Mouse (Mus musculus): ENCODE data around the gene Sorbs1. TPM values are rescaled to one million over a fixed set of nuclear protein-coding genes. Genes with fewer than 3 reads are reported as not detected.

The Sorbs1 gene
- total RNA-seq, 2 experiments from 2014 or later = 642 to 766 TPM

- no peak for DNase-seq
Observed at GRCm38 (mm10) chr19:40407186-40407585, 106.4 kb downstream of the Sorbs1 start.

- no peak for DNase-seq
Observed at GRCm38 (mm10) chr19:40406661-40407060, 106.9 kb downstream of the Sorbs1 start.

GRCm38 (mm10) chr19:40405808-40406207 is 107.8 kb downstream of the Sorbs1 start:
- peak; percentile 69 to 71 for DNase-seq

DNA sequence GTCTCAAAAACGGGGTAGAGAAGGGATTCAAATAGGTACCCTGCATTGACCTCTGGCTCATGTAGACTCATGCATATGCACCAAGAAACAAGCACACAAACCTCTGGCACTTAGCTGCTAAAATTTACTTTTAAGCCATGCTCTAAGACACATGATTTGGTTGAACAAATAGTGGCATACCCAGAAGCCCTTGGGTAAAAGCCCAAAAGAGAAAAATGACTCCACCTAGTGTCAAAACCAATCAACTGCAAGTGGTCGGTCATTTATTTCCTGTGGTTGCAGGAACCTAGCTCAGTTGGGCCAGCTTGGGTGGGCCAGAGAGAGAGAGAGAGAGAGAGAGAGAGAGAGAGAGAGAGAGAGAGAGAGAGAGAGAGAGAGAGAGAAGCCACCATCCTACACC is 109.0 kb downstream of the Sorbs1 start:
- no peak for DNase-seq

GRCm38 (mm10) chr19:40403999-40404398 is 109.6 kb downstream of the Sorbs1 start:
- no peak for DNase-seq

GRCm38 (mm10) chr19:40402155-40402963 is 111.2 kb downstream of the Sorbs1 start:
- DNase-seq = peak; percentile 59 to 60

DNA sequence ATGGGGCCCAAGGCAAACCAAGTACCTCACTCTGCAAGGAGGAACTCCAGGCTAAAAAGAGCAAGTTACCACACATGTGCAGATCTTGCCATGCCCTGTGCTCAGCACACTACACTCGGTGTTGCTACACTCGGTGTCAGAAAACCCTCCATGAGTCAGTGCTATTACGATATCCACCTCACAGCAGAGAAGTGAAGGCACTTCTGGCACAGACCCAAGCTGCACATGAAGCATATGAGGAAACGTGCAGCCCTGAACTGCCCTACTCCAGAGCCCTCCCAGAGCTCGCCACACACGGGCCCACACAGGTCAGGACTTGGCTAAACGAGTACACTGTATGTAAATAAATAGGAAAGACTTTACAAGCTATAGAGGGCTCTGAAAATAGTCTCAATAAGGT is 112.4 kb downstream of the Sorbs1 start:
- no peak for DNase-seq

DNA sequence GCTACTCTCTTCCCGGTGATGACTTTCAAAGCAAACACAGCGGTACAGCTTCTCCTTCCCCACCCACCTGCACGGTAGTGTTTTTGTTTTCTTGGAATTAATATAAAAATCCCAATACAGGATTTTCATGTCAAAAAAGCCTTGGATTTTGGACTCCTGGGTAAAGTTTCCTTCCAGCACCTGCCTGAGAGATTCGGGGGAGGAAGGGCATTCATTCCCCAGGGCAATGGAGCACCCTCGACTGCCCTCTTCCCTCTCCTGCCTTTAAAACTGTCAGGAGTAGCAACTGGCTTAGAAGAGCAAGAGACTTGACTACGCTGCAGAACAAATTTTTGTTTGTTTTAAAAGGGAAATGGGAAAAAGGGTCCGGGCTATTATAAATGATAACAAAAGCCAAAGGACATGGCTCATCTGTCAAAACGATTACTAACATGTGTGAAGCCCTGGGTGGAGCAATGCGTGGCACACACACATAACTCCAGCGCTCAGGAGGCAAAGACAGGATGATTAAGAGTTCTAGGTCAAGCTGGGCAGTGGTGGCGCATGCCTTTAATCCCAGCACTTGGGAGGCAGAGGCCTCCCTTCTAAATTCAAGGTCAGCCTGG is 113.1 kb downstream of the Sorbs1 start:
- no peak for DNase-seq

DNA sequence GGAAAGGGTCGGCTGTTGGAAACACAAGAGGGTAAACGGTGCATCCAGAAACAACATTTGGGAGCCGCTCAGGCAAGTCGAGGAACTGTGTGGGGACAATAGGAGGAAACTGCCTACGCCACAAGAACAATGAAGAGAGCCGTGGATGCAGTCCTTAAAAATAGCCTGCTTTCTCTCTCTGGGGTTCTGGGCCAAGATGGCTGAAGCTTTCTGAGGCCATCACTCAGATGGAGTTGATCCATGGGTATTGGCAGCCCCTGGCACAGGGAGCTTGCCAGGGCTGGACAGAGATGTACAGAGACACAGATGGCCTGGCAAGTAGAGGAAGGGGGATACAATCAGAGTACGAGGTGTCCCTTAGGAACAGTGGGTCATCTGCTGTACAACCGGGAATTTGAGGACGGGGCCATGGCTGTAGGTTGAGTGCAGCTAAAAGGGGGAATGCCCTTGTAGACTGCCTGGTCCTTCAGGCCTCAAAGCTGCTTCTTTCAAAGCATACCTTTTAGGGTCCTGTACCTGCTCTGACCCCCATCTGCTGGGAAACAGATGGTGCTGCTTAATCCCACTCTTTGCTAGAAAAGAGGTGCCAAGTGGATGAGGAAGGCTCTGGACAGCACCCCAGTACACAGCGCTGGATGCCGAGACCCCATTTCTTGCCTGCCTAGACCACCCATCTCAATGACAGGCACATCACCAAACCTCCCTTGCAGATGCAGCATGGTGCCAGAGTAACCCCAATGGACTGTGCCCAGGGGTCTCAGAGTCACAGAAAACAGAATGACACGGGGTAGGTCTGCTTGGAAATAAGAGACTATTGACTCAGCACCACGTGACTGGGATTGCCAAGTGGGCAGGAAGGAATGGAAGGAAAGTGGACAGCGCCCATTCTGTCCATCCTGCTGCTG is 117.6 kb downstream of the Sorbs1 start:
- DNase-seq = peak; percentile 65 to 79

- DNase-seq = no peak
Observed at GRCm38 (mm10) chr19:40395321-40395695, 118.3 kb downstream of the Sorbs1 start.

DNA sequence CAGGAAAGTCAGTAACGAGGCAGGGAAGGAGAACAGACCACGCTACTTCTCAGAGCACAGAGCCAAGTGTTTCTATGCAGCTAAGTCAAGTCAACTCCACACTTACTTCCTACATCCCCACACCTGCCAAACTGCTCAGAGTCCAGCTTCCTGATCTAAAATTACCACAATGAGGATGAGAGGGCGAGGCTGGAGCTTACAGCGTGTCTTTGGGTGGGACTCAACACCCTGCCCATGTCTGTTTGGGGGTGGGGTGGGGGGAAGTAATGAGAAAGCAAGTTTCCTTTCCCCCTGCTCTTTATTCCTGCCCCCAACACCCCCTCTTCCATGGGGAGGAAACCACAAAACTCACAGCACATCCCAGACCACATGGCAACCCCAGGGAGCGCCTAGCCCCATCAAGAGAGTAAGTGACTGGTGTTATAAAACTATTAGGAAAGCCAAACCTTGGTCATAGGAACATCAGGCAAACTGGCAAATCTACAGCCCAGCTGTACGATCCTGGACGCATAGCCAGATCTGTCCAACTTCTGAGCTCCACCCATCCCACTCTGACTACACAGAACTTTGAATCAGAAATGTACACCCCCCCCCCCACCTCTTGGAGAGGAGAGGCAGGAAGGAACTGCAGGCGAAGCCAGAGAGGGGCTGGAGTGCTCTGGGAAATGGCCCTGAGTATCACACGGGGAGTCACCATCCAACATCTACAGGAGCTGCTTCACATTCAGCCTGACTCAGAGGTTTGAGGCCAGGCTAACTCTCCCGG is 118.8 kb downstream of the Sorbs1 start:
- peak; percentile 68 to 86 for DNase-seq

DNA sequence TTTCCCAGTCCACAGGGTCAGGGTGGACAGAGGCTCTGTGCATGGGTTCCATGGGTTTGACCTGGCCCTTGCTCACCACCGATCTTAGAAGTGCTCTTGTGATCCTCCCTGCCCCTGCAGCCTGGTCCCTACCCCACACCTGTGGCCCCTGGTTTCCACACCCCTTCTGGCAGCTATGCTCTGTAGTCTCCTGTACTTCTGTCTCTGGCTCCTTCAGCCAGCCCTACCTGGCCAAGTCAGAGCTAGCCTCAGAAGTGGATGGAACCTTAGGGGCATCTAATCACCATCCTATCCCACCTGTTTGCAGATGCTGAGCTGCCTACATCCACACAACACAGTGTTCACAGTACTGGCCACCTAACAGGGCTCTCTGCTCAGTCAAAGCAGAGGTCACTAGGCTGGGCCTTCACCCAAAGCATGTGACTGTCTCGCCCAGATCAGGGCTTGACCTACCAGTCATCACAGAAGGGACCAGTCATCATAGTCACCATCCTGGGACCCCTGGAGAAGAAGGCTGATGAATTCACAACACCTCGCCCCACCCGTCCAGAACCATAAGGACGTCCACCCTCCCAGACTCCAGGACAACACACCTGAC is 120.7 kb downstream of the Sorbs1 start:
- no peak for DNase-seq

- peak; percentile 84 to 91 for DNase-seq
Observed at GRCm38 (mm10) chr19:40391469-40391868, 122.1 kb downstream of the Sorbs1 start.

- DNase-seq = no peak
Observed at GRCm38 (mm10) chr19:40386916-40387315, 126.7 kb downstream of the Sorbs1 start.

GRCm38 (mm10) chr19:40385334-40385733 is 128.2 kb downstream of the Sorbs1 start:
- DNase-seq = no peak

GRCm38 (mm10) chr19:40383931-40384330 is 129.6 kb downstream of the Sorbs1 start:
- no peak for DNase-seq

GRCm38 (mm10) chr19:40380656-40381055 is 132.9 kb downstream of the Sorbs1 start:
- DNase-seq = no peak

GRCm38 (mm10) chr19:40380005-40380404 is 133.6 kb downstream of the Sorbs1 start:
- DNase-seq = peak in 1 of 2 experiments; percentile 63

DNA sequence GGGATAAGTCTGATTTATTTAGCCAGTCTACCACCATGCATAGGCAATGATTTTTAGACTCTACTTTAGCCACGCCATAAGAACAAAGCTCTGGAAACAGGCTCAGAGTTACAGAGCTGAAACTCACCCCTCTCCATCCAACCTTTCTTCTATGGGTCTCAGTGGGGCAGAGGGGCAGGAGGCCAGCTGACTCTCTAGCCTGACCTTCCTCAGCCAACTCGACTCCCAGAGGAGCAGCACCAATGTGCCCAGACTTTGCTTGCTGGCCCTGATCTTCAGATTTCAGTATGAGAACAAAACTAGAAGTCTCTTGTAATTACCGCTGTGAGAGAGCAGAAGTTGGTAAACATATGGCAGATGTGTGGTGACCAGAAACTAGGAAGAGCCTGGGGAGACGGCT is 134.5 kb downstream of the Sorbs1 start:
- DNase-seq = no peak

DNA sequence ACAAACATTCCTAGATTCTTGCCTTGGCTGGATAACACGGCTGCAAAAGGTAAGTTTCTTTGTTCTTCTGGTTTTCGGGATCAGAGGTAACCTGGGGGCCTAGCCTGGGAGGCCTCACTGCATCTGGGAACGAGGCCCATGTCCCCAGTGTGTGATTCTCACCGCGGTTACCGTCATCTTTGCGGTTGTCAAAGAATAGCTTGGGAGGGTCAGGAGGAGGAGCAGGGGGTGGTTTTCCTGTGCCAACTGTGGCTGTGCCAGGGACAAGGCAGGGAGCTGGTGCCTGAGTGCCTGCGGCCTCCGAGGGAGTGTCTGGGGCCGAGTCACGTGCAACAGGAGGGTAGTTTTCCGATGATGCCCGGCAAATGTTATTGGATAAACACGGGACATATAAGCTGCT is 135.9 kb downstream of the Sorbs1 start:
- peak; percentile 82 to 88 for DNase-seq

DNA sequence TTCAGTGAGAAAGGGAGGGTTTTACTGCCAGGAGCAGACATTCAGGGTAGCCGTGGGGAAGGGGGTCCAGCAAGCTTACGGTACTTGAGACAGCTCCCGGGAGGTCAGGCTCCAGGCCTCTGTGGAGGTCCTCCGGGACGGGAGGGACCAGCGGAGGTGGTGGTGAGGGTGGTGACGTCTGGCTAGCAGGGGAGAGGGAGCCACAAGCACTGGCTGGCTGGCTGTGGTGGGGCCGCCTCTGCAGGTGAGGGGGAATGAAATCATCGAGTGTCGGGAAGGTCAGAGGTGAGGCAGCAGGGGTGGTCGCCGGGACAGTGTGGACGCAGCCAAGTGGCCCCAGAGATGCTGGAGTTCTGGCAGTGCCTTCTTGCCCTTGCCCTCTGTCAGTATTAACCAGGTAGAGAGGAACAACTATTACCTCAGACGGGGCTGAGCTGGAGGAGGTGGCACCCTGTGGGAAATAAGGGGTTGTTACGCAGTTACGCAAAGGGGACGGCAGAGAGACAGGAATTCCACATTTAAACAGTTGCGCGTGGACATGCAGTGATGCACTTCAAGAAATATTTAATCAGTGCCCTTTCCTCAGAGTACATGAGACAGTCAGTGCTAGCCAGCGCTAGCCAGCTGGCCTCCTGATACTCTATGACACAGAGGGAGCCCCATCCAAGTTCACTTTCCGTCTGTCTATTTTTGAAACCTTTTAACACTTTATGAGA is 136.9 kb downstream of the Sorbs1 start:
- peak; percentile 74 to 87 for DNase-seq

Measured in heart, adult 18-20 months (tissue).